In genomic region chr11:48852190-48852589, GRCm38 (mm10) we compare ENCODE assay signal across 9 mouse cellular contexts. TPM values are rescaled to one million over a fixed set of nuclear protein-coding genes. Genes with fewer than 3 reads are reported as not detected.
DNase-seq lines count a peak whose midpoint lies in the region; ATAC-seq and TF ChIP-seq lines count a peak whose summit lies in the region.
"Had no signal": no experiment of that assay in that cellular context is flagged by ENCODE, and none has a peak within 500 bp of the region (broad histone marks: within the 10 kb centered on the region; RNA-seq: fewer than 3 reads in every experiment).

No protein-coding gene starts in this region.

- intact Hi-C loops in gastrocnemius, adult 2 months (cut with DNase I) = loop anchor here (2.0 kb wide), 1 partner anchor 13 kb away; no protein-coding TSS in a partner anchor
- intact Hi-C loops in gastrocnemius, postnatal 14 days (cut with DNase I; ENCODE audit: low total_unique reads) = no loop called here

- H3K4me3 ChIP-seq in gastrocnemius, adult 2 months = peak overlapping the region; percentile 80
- H3K4me3 ChIP-seq in megakaryocyte, embryonic 14.5 days (replicated peaks) = peak overlapping the region; percentile 95
- H3K4me3 ChIP-seq in limb, embryonic 10.5 days = peak overlapping the region; percentile 67; the same call in 1 of the 2 replicates
- H3K4me3 ChIP-seq in neural tube, embryonic 15.5 days (replicated peaks) = peak overlapping the region; percentile 63

- no peak for ATAC-seq in megakaryocyte, adult 5-6 weeks (ENCODE audit: poor library complexity, severe bottlenecking)
- ATAC-seq in neural tube, embryonic 15.5 days (ENCODE audit: low FRiP score) = no peak
- no peak for ATAC-seq in inflammation-experienced regulatory T-cells, adult 6 months
- no peak for ATAC-seq in monocyte, adult 5-6 weeks (replicated peaks; ENCODE audit: insufficient number of reproducible peaks, low FRiP score, low TSS enrichment, poor library complexity, severe bottlenecking)

- peaks cover 59% of the 10 kb centered on the region for H3K4me1 ChIP-seq in megakaryocyte, embryonic 14.5 days
- peaks cover 23% of the 10 kb centered on the region for H3K4me1 ChIP-seq in limb, embryonic 10.5 days
- H3K4me1 ChIP-seq in neural tube, embryonic 15.5 days = peaks cover 33% of the 10 kb centered on the region

- H3K9me3 ChIP-seq in megakaryocyte, embryonic 14.5 days = peaks cover 8% of the 10 kb centered on the region
- H3K9me3 ChIP-seq in limb, embryonic 10.5 days (replicated peaks) = no peaks in the 10 kb centered on the region
- H3K9me3 ChIP-seq in neural tube, embryonic 15.5 days (replicated peaks) = no peaks in the 10 kb centered on the region

- WGBS in limb, embryonic 10.5 days = 83% methylated on average over 4 of the region's 4 CpGs
- 75% methylated on average over 4 of the region's 4 CpGs for WGBS in neural tube, embryonic 15.5 days

- H3K27ac ChIP-seq in gastrocnemius, adult 2 months = peak overlapping the region; percentile 88
- H3K27ac ChIP-seq in limb, embryonic 10.5 days = no peak overlapping the region
- H3K27ac ChIP-seq in neural tube, embryonic 15.5 days (replicated peaks) = no peak overlapping the region

- peak overlapping the region; percentile 88 for H3K4me2 ChIP-seq in neural tube, embryonic 15.5 days

- peaks cover 8% of the 10 kb centered on the region for H3K36me3 ChIP-seq in megakaryocyte, embryonic 14.5 days (replicated peaks; ENCODE audit: low read length)
- no peaks in the 10 kb centered on the region for H3K36me3 ChIP-seq in limb, embryonic 10.5 days
- H3K36me3 ChIP-seq in neural tube, embryonic 15.5 days = no peaks in the 10 kb centered on the region

- DNase-seq in gastrocnemius, adult 2 months = no peak
- DNase-seq in gastrocnemius, postnatal 14 days = no peak
- DNase-seq in limb, embryonic 10.5 days (ENCODE audit: low spot score) = no peak

- H3K27me3 ChIP-seq in megakaryocyte, embryonic 14.5 days (replicated peaks) = peaks cover 9% of the 10 kb centered on the region
- peaks cover 32% of the 10 kb centered on the region for H3K27me3 ChIP-seq in limb, embryonic 10.5 days (ENCODE audit: low read depth, poor library complexity, severe bottlenecking)
- peaks cover 11% of the 10 kb centered on the region for H3K27me3 ChIP-seq in neural tube, embryonic 15.5 days (replicated peaks)

- no peak for TF ChIP-seq CTCF in gastrocnemius, adult 2 months (IDR thresholded peaks at IDR 0.05)

- H3K9ac ChIP-seq in neural tube, embryonic 15.5 days (replicated peaks) = peak overlapping the region; percentile 57; the same call in 1 of the 2 replicates

RNA-seq across cellular contexts. Expression of gene Irgm1, which starts 19.3 kb away (rescaled TPM):
- total RNA-seq in gastrocnemius, adult 2 months (2021) = 10 to 100 TPM; 13.5 to 14.4 TPM
- total RNA-seq in gastrocnemius, postnatal 14 days (2021) = 1 to 10 TPM; 6.1 to 7.0 TPM
- polyA plus RNA-seq in megakaryocyte, embryonic 14.5 days (2012; ENCODE audit: insufficient read depth, low replicate concordance) = 5.0 TPM in 1 of 2 replicates, not detected in the other
- total RNA-seq in megakaryocyte, adult 5-6 weeks (2015) = 59.0 and 67.2 TPM in 2 replicates
- total RNA-seq in megakaryocyte, adult 5-6 weeks (2017) = 54.1 and 62.0 TPM in 2 replicates
- polyA plus RNA-seq in limb, embryonic 10.5 days (2016; fragmentation: Nextera tagmentation; extraction: Ambion mirVana) = 1.0 and 1.4 TPM in 2 replicates
- 4.2 and 12.2 TPM in 2 replicates for polyA plus RNA-seq in neural tube, embryonic 15.5 days (2015; fragmentation: Nextera tagmentation; extraction: Ambion mirVana)
- polyA plus RNA-seq in inflammation-experienced regulatory T-cells, adult 6 months (2017; shearing (Covaris generic)) = 100 to 1,000 TPM; 172 to 210 (median 188) TPM
- 36.6 to 51.0 TPM (median 48.9 TPM) in 3 replicates for total RNA-seq in monocyte, adult 5-6 weeks (2017)

RNA-seq across cellular contexts. Expression of gene Gm12184, which starts 25.7 kb away (rescaled TPM):
- 1 to 10 TPM; 1.5 to 2.2 TPM for total RNA-seq in gastrocnemius, adult 2 months (2021)
- 1 to 10 TPM; 2.7 to 3.0 TPM for total RNA-seq in gastrocnemius, postnatal 14 days (2021)
- polyA plus RNA-seq in megakaryocyte, embryonic 14.5 days (2012; ENCODE audit: insufficient read depth, low replicate concordance) = 18.6 and 145 TPM in 2 replicates
- total RNA-seq in megakaryocyte, adult 5-6 weeks (2015) = 6.1 and 8.5 TPM in 2 replicates
- total RNA-seq in megakaryocyte, adult 5-6 weeks (2017) = 4.6 and 12.1 TPM in 2 replicates
- polyA plus RNA-seq in limb, embryonic 10.5 days (2016; fragmentation: Nextera tagmentation; extraction: Ambion mirVana) = 2.9 and 5.1 TPM in 2 replicates
- polyA plus RNA-seq in neural tube, embryonic 15.5 days (2015; fragmentation: Nextera tagmentation; extraction: Ambion mirVana) = 2.9 and 3.3 TPM in 2 replicates
- 1 to 10 TPM; 1.3 to 2.8 (median 2.5) TPM for polyA plus RNA-seq in inflammation-experienced regulatory T-cells, adult 6 months (2017; shearing (Covaris generic))
- 7.5 to 29.4 TPM (median 12.2 TPM) in 3 replicates for total RNA-seq in monocyte, adult 5-6 weeks (2017)

RNA-seq across cellular contexts. Expression of gene Trim7, which starts 26.2 kb away (rescaled TPM):
- 10 to 100 TPM; 25.9 to 51.8 TPM for total RNA-seq in gastrocnemius, adult 2 months (2021)
- 100 to 1,000 TPM in 1 of 2 experiments, 10 to 100 TPM in 1; 93.7 to 106 TPM for total RNA-seq in gastrocnemius, postnatal 14 days (2021)
- 1.6 and 5.7 TPM in 2 replicates for polyA plus RNA-seq in megakaryocyte, embryonic 14.5 days (2012; ENCODE audit: insufficient read depth, low replicate concordance)
- 0.51 and 0.68 TPM in 2 replicates for total RNA-seq in megakaryocyte, adult 5-6 weeks (2015)
- total RNA-seq in megakaryocyte, adult 5-6 weeks (2017) = 0.18 and 0.57 TPM in 2 replicates
- polyA plus RNA-seq in limb, embryonic 10.5 days (2016; fragmentation: Nextera tagmentation; extraction: Ambion mirVana) = 0.70 TPM in 1 of 2 replicates, not detected in the other
- polyA plus RNA-seq in neural tube, embryonic 15.5 days (2015; fragmentation: Nextera tagmentation; extraction: Ambion mirVana) = 2.1 and 2.6 TPM in 2 replicates
- 1 to 10 TPM in 2 of 3 experiments, under 1 TPM in 1; 0.58 to 2.1 (median 1.1) TPM for polyA plus RNA-seq in inflammation-experienced regulatory T-cells, adult 6 months (2017; shearing (Covaris generic))
- 9.4 to 15.9 TPM (median 15.5 TPM) in 3 replicates for total RNA-seq in monocyte, adult 5-6 weeks (2017)

RNA-seq across cellular contexts. Expression of gene Trim41, which starts 35.0 kb away (rescaled TPM):
- total RNA-seq in gastrocnemius, adult 2 months (2021) = 10 to 100 TPM; 19.9 to 23.6 TPM
- 10 to 100 TPM; 16.3 to 21.0 TPM for total RNA-seq in gastrocnemius, postnatal 14 days (2021)
- 18.6 and 56.2 TPM in 2 replicates for polyA plus RNA-seq in megakaryocyte, embryonic 14.5 days (2012; ENCODE audit: insufficient read depth, low replicate concordance)
- total RNA-seq in megakaryocyte, adult 5-6 weeks (2015) = 11.8 and 13.6 TPM in 2 replicates
- total RNA-seq in megakaryocyte, adult 5-6 weeks (2017) = 39.2 and 43.7 TPM in 2 replicates
- polyA plus RNA-seq in limb, embryonic 10.5 days (2016; fragmentation: Nextera tagmentation; extraction: Ambion mirVana) = 4.2 and 6.1 TPM in 2 replicates
- polyA plus RNA-seq in neural tube, embryonic 15.5 days (2015; fragmentation: Nextera tagmentation; extraction: Ambion mirVana) = 6.4 and 7.3 TPM in 2 replicates
- polyA plus RNA-seq in inflammation-experienced regulatory T-cells, adult 6 months (2017; shearing (Covaris generic)) = 1 to 10 TPM; 2.5 to 4.6 (median 3.3) TPM
- total RNA-seq in monocyte, adult 5-6 weeks (2017) = 52.9 to 85.7 TPM (median 59.4 TPM) in 3 replicates

RNA-seq across cellular contexts. Expression of gene Gm5431, which starts 49.8 kb away (rescaled TPM):
- under 1 TPM; 0.13 to 0.42 TPM for total RNA-seq in gastrocnemius, adult 2 months (2021)
- total RNA-seq in gastrocnemius, postnatal 14 days (2021) = under 1 TPM; 0.21 to 0.35 TPM
- polyA plus RNA-seq in megakaryocyte, embryonic 14.5 days (2012; ENCODE audit: insufficient read depth, low replicate concordance) = 0.45 TPM in 1 of 2 replicates, not detected in the other
- total RNA-seq in megakaryocyte, adult 5-6 weeks (2015) = 13.1 and 15.9 TPM in 2 replicates
- 12.0 and 15.0 TPM in 2 replicates for total RNA-seq in megakaryocyte, adult 5-6 weeks (2017)
- not detected in 2 replicates for polyA plus RNA-seq in limb, embryonic 10.5 days (2016; fragmentation: Nextera tagmentation; extraction: Ambion mirVana)
- polyA plus RNA-seq in neural tube, embryonic 15.5 days (2015; fragmentation: Nextera tagmentation; extraction: Ambion mirVana) = 0.18 and 0.24 TPM in 2 replicates
- under 1 TPM; 0.22 to 0.59 (median 0.56) TPM for polyA plus RNA-seq in inflammation-experienced regulatory T-cells, adult 6 months (2017; shearing (Covaris generic))
- 6.7 to 9.7 TPM (median 8.8 TPM) in 3 replicates for total RNA-seq in monocyte, adult 5-6 weeks (2017)
- total RNA-seq: megakaryocyte-erythroid progenitor cell, adult 5-6 weeks had no signal
